Mouse (Mus musculus) cerebellum, postnatal 14 days (tissue): ENCODE data around the gene Pde10a.

ENCODE experiments used
- DNase-seq, 2 experiments: peaks; one replicate each; pipeline ENCODE4 v3.0.0; 2021; ENCODE audit warnings: mixed read lengths in 2 of 2

Pde10a gene

GRCm38 (mm10) chr17:8856430-8857371 is 331.5 kb downstream of the Pde10a start:
- DNase-seq, result peak in 1 of 2 experiments; percentile 47

- peak in 1 of 2 experiments; percentile 26 for DNase-seq
These were observed 333.7 kb downstream of the Pde10a start for GRCm38 (mm10) chr17:8858636-8859421.

GRCm38 (mm10) chr17:8859489-8859888 is 334.3 kb downstream of the Pde10a start:
- no peak for DNase-seq

- no peak for DNase-seq
These were observed 339.7 kb downstream of the Pde10a start for GRCm38 (mm10) chr17:8864638-8865497.

- DNase-seq, result no peak
These were observed 342.4 kb downstream of the Pde10a start for GRCm38 (mm10) chr17:8867331-8868237.

- DNase-seq, result no peak
These were observed 344.1 kb downstream of the Pde10a start for GRCm38 (mm10) chr17:8869287-8869686.

GRCm38 (mm10) chr17:8870848-8871247 is 345.7 kb downstream of the Pde10a start:
- DNase-seq, result no peak

GRCm38 (mm10) chr17:8871396-8871795 is 346.2 kb downstream of the Pde10a start:
- no peak for DNase-seq

GRCm38 (mm10) chr17:8871997-8872593 is 346.9 kb downstream of the Pde10a start:
- peak in 1 of 2 experiments; percentile 26 for DNase-seq

- DNase-seq, result no peak
These were observed 347.4 kb downstream of the Pde10a start for GRCm38 (mm10) chr17:8872611-8873010.

- no peak for DNase-seq
These were observed 352.9 kb downstream of the Pde10a start for GRCm38 (mm10) chr17:8878056-8878455.

- no peak for DNase-seq
These were observed 356.5 kb downstream of the Pde10a start for GRCm38 (mm10) chr17:8881711-8882110.

- no peak for DNase-seq
These were observed 359.5 kb downstream of the Pde10a start for GRCm38 (mm10) chr17:8884691-8885090.

GRCm38 (mm10) chr17:8885830-8886229 is 360.7 kb downstream of the Pde10a start:
- DNase-seq, result no peak

GRCm38 (mm10) chr17:8888105-8888504 is 362.9 kb downstream of the Pde10a start:
- no peak for DNase-seq

- no peak for DNase-seq
These were observed 363.5 kb downstream of the Pde10a start for GRCm38 (mm10) chr17:8888639-8889038.

GRCm38 (mm10) chr17:8892193-8892985 is 367.2 kb downstream of the Pde10a start:
- no peak for DNase-seq

GRCm38 (mm10) chr17:8895991-8896390 is 370.8 kb downstream of the Pde10a start:
- no peak for DNase-seq

- peak in 1 of 2 experiments; percentile 21 for DNase-seq
These were observed 372.6 kb downstream of the Pde10a start for GRCm38 (mm10) chr17:8897749-8898148.

- peak; percentile 53 for DNase-seq
These were observed 373.0 kb downstream of the Pde10a start for GRCm38 (mm10) chr17:8898221-8898620.
